Mouse (Mus musculus): ENCODE measurements around the gene Psg18. TPM values are rescaled to one million over a fixed set of nuclear protein-coding genes. Genes with fewer than 3 reads are reported as not detected.
"Not testable (repeated sequence)": the region's sequence is repeated elsewhere in the genome, so short reads cannot be mapped to it uniquely, and the experiment has no call there.

Gene Psg18
- not detected for total RNA-seq (2021)
- long read RNA-seq, experiment 1, result 0 reads
- long read RNA-seq, experiment 2, result 0 reads

- DNase-seq (ENCODE audit: low spot score in 2 of 2), result not testable (repeated sequence)
Measured at GRCm38 (mm10) chr7:18354909-18355308, at the start of gene Psg18. Psg18 (minus strand) TSS chr7:18355009.

DNA sequence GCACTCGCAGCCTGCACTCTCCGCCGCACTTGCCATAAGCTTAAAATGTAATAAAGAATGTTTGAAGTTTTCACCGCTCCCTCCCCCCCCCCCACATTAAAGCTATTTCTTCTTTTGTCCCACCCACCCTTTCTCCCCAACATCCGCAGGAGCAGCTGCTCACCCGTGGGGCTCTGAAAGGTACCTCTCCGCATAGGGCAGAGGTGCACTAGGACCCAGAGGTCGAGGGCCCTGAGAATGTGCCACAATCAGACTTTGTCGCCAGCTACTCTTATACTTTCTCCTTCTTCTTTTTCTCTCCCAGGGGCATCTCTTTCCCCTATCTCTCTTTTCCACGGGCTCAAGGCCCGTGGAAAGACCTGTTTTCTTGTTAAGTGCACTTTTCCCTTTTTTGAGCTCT, 48.6 kb upstream of the Psg18 start:
- DNase-seq (ENCODE audit: low spot score in 2 of 2), result no peak

GRCm38 (mm10) chr7:18402527-18403237, 47.9 kb upstream of the Psg18 start:
- no peak for DNase-seq (ENCODE audit: low spot score in 2 of 2)

DNA sequence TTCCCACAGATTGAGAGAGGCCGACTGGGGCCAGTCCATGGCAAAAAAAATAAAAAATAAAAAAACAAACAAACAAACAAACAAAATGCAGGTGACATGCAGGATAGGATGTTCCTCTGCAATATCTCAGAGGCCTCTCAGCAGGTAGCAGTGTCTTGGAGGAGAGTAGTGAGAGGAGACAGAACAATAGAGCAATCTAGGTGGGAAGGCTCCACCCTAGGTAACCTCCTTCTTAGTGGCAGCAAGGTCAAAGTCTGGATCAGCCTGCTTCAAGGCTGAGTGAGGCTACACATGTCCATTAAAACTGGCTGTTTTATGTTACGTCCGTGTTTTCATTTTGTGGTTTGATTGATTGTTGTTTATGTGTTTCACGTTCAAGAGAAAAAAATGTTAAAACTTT, 36.7 kb upstream of the Psg18 start:
- not testable (repeated sequence) for DNase-seq (ENCODE audit: low spot score in 2 of 2)

GRCm38 (mm10) chr7:18378295-18378694, 23.5 kb upstream of the Psg18 start:
- DNase-seq (ENCODE audit: low spot score in 2 of 2), result no peak

- DNase-seq (ENCODE audit: low spot score in 2 of 2), result not testable (repeated sequence)
Measured at GRCm38 (mm10) chr7:18335411-18335810, 19.4 kb downstream of the Psg18 start.

Other genes with a start within 250 kb of the Psg18 start
- gene Igfl3, start 178.5 kb downstream of the Psg18 start, total RNA-seq (2021), result not detected
- gene Mill1, start 109.7 kb downstream of the Psg18 start, total RNA-seq (2021), result not detected
- gene Psg28, start 77.0 kb upstream of the Psg18 start, total RNA-seq (2021), result not detected
- gene Psg26, start 129.2 kb upstream of the Psg18 start, total RNA-seq (2021), result not detected
- not detected for gene Psg25, start 177.3 kb upstream of the Psg18 start, total RNA-seq (2021)
- not detected for gene Psg27, start 212.3 kb upstream of the Psg18 start, total RNA-seq (2021)

Data from gastrocnemius, postnatal 4 days (tissue).